Mouse (Mus musculus) cerebral cortex, adult 2 months (tissue): ENCODE results near the gene Morn2.

ENCODE experiments used
- WGBS: fragments of 180-500 bp; shearing (Covaris S2); methylation state at CpG from one replicate; pipeline ENCODE4 v1.1.7; 2018; 5-methylcytosine and 5-hydroxymethylcytosine counted together

Gene Morn2

DNA sequence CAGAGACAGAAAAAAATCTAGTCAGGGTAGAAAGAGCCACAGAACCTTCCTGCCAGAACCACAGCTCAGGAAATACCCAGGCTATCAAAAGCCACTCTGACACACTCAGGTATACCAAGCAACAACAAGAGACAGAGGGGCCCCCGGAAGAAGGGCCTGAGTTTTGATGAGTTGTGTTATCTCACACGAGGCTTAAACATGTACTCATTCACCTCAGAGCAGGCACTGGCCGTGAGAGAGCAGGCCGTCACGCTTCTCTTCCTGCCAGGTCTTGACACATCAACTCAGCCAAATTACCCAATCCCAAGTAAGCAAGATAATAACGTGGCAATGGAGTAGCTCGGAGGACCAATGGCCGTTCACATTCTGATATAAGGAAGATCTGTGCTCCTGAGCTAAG is 33.7 kb downstream of the Morn2 start:
- WGBS, result 86% methylated on average over 8 of the region's 8 CpGs

GRCm38 (mm10) chr17:80324521-80324920 is 34.5 kb downstream of the Morn2 start:
- WGBS, result 79% methylated on average over 7 of the region's 7 CpGs

DNA sequence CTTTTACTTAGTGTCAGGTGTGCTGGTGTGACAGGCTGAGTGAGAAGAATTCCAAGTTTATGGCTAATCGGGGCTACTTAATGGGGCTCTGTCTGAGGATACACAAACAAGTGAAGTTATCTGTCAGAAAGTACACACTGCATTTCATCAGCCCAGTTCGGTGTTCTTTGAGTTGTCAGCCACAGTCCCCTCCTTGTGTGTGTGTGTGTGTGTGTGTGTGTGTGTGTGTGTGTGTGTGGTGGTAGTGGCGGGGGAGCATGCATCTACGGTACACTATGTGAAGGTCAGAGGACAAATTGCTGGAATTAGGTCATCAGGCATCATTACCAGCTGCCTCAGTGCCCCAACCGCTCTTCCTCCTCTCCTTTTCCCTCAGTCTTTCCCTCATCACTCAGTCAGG is 35.5 kb downstream of the Morn2 start:
- 93% methylated on average over 5 of the region's 5 CpGs for WGBS

- 82% methylated on average over 3 of the region's 3 CpGs for WGBS
Observed at GRCm38 (mm10) chr17:80326431-80326830, 36.4 kb downstream of the Morn2 start.

DNA sequence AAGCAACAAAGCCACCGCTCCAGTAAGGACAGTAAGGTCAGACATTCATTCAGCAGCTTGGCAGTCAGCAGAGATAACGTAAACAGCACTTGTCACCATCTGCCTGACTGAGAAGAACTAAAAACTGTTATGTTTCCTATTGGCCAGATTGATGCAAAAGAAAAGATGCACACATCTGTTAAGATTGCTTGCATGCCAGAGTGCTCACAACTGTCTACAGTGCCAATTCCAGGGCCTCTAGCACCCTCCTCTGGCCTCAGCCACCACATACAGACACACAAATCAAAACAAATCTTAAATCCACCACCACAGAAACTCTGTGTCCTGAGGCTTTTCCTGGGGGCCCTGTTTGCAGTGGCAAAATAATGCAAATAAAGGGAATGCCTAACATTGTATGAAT is 42.4 kb downstream of the Morn2 start:
- WGBS, result 76% methylated on average over 2 of the region's 2 CpGs

DNA sequence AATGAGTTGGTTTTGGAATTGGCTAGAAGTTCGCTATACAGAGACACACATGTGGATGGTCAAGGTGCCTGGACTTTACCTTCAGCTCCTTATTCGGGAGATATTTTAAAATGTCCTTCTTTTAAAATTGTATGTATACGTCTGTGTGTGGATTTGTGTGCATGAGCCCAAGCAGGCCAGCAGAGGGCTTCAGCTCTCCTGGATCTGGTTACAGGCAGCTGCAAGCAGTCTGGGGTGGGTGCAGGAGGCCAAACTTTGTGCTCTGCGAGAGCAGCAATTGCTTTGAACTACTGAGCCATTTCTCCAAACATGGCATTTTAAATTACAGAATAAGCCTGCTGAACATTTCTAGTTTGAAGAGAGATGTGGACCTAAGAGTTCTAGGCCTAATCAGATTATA is 55.3 kb downstream of the Morn2 start:
- WGBS, result 80% methylated on average over 4 of the region's 4 CpGs

DNA sequence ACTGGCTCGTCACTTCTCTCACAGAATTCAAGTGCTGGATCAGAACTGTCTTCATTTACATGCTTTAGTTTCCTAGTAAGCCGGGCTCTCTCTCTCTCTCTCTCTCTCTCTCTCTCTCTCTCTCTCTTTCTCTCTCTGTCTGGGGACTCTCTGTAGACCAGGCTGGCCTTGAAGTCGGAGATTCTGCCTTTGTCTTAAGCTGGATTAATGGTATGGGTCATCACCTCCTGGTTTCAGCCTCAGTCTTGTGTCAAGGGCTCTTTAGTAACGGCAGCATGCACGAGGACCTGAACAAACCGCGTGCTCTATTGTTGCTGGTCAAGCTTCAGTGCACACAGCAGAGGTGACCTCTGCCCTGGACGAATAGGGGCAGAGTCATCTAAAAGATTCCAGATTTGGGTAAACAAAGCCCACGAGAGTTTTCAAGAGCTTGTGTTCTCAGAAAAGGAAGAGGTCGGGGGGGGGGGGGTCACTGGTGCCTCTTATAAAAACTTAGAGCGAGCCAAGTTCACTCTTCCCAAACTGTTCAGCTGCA is 56.7 kb downstream of the Morn2 start:
- WGBS, result 52% methylated on average over 11 of the region's 11 CpGs
